Mouse (Mus musculus) urinary bladder, adult 18-20 months (tissue): ENCODE results near the gene Tdp2.

Experiments
- DNase-seq, 2 experiments: peaks; one replicate each; pipeline ENCODE4 v3.0.0; 2022; ENCODE audit warnings: low spot score in 2 of 2, mixed read lengths in 2 of 2

The Tdp2 gene

DNA sequence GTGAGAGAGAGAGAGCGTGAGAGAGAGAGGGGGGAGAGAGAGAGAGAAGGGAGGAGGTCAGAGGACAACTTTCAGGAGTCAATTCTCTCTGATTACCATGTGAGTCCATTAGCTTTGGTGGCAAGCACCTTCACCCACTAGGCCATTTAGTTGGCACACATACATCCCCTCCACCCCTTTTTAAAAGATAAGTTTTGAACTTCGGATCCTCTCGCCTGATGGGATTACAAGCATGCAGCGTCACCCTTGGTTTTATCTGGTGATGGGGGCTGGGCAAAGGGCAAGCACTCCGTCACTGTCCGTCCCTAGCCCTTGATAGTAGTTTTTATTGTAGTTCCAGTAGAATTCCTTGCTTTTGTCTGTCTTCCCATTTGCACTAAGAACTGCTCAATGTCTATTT is 48.7 kb downstream of the Tdp2 start:
- DNase-seq = no peak

DNA sequence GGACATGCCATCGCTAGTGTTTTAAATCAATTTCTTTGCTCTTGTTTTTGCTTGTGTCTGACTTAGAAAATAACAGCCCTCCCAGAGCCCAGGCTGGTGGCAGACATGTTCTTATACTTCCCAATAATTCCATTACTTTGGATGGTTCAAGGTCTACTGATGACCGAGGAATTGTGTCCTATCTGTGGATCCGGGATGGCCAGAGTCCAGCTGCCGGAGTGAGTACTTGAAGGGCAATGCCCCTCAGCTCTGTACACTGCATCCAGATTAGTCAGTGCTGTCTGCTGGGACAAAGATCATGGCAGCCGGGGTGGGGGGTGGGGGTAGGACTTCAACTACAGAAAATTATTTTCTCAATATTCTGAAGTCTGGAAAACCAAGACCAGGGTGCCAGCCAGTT is 49.2 kb downstream of the Tdp2 start:
- DNase-seq = no peak

DNA sequence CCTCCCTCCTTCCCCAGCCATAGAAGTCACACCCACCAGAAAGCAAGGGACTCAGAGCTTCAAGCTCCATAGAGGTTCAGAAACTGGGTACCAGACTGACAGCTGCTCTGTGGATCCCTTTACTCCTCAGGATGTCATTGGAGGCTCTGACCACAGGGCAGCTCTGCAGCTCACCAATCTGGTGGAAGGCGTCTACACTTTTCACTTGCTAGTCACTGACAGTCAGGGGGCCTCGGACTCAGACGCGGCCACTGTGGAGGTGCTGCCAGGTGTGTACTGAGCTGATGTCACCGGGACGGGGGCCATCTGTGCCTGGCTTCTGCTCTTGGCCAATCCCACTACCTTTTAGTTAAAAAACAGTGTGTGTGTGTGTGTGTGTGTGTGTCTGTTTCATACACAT is 50.9 kb downstream of the Tdp2 start:
- DNase-seq = no peak

DNA sequence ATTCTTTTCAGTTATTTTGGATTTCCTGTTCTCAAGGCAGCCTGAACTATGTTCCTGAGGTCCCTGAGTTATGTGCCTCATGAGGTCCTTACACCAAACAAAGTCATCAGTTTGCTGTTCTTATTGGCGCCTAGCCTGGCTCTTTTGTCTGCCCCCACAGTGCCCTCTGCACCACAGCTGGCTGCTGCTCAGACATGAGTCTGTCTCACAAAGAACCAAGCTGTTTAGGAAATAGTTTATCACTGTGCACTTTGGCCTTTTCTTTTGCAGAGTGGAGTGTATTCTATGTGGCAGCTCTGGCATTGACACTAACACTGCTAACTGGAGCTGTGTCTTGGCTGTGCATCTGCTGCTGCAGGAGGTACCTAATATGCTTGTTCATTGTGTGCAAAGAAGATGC is 58.1 kb downstream of the Tdp2 start:
- no peak for DNase-seq
